Mouse (Mus musculus): ENCODE measurements at regions not wholly inside any gene's neighbourhood (a gene's known extent, or its start where the extent isn't known, plus 50 kb on each side); places are given as distances from the start of the nearest gene placed in this dataset.

DNA sequence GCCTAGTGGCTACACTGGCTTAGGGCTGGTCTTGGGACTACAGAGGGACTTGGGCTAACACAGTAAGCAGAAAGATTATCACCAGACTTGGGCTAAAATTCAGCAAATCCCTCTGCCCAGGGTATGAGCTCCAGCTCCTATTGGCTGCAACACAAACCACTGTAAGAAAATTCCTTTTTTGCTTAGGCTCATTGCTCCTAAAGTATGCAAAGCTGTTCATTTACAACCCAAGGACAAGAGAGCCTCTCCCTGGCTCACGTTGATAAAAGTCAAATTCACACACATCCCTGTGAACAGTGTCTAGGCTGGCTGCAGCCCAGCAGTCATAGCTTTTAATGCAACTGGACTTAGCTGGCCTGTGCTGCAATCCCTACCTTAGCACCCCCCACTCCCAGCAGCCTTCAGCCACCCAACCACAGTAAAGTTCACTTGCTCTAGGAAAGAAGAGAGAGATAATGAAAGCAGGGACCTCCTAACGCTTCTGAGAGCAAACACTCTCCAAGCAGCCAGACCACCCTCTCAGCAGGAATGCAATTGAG, 247.6 kb downstream of the Tgfb2 start:
- TF ChIP-seq POLR2A (IDR thresholded peaks at IDR 0.05; ENCODE audit: borderline replicate concordance, low read depth, low read length) (no peak), CTCF (IDR thresholded peaks at IDR 0.05; ENCODE audit: low read depth, low read length) (no peak)
